Comparison of ENCODE assay signal across 7 mouse cellular contexts in genomic region chr6:66910493-66911435, GRCm38 (mm10). TPM values are rescaled to one million over a fixed set of nuclear protein-coding genes. Genes with fewer than 3 reads are reported as not detected.
A peak's percentile ranks its signal among the peaks of the same experiment; 100 is the strongest.
DNase-seq lines count a peak whose midpoint lies in the region; ATAC-seq and TF ChIP-seq lines count a peak whose summit lies in the region.

No protein-coding gene starts in this region.

- peak; percentile 97 for ATAC-seq in kidney, postnatal 0 days (replicated peaks; ENCODE audit: low FRiP score, low read depth)

- peaks cover 32% of the 10 kb centered on the region for H3K4me1 ChIP-seq in embryonic fibroblast, embryonic 13.5 days (ENCODE audit: control insufficient read depth, insufficient read depth, low read length)
- H3K4me1 ChIP-seq in kidney, postnatal 0 days (replicated peaks; ENCODE audit: insufficient read depth, low read length): peaks cover 24% of the 10 kb centered on the region

- H3K4me2 ChIP-seq in kidney, postnatal 0 days (ENCODE audit: low read length): peak overlapping the region; percentile 19

- no peak for TF ChIP-seq CTCF in embryonic fibroblast, embryonic 13.5 days (IDR thresholded peaks at IDR 0.05; ENCODE audit: borderline replicate concordance, insufficient read depth, low read length)
- peak; percentile 49; the same call in 1 of the 2 replicates for TF ChIP-seq CTCF in kidney, postnatal 0 days (IDR thresholded peaks at IDR 0.05; ENCODE audit: low read depth)

- WGBS in kidney, postnatal 0 days: 27% methylated on average over 11 of the region's 11 CpGs

- no peaks in the 10 kb centered on the region for H3K27me3 ChIP-seq in kidney, postnatal 0 days (ENCODE audit: insufficient read depth, low read length)

- peak overlapping the region; percentile 90 for H3K27ac ChIP-seq in embryonic fibroblast, embryonic 13.5 days (ENCODE audit: insufficient read depth, low read length)
- peak overlapping the region; percentile 86 for H3K27ac ChIP-seq in kidney, postnatal 0 days

- peak; percentile 92 for DNase-seq in adipocyte (ENCODE audit: low spot score)
- peak; percentile 69 for DNase-seq in kidney, postnatal 0 days (ENCODE audit: low spot score)
- peak; percentile 40 to 58 for DNase-seq in lung, postnatal 4 days
- no peak for DNase-seq in left cerebral cortex, postnatal 4 days
- DNase-seq in cerebellum, adult 11 months: no peak
- no peak for DNase-seq in spleen, postnatal 4 days (ENCODE audit: low spot score in 2 of 2)

- TF ChIP-seq POLR2A in embryonic fibroblast, embryonic 13.5 days (IDR thresholded peaks at IDR 0.05; ENCODE audit: low read depth, low read length): no peak

- no peak overlapping the region for H3K9ac ChIP-seq in kidney, postnatal 0 days (ENCODE audit: low read depth, low read length)

- H3K4me3 ChIP-seq in embryonic fibroblast, embryonic 13.5 days (ENCODE audit: insufficient read depth, low read length): no peak overlapping the region
- no peak overlapping the region for H3K4me3 ChIP-seq in kidney, postnatal 0 days (replicated peaks; ENCODE audit: low read depth, low read length)

- intact Hi-C loops in left cerebral cortex, postnatal 4 days (cut with DNase I): no loop called here

- no peaks in the 10 kb centered on the region for H3K36me3 ChIP-seq in kidney, postnatal 0 days (ENCODE audit: insufficient read depth, low read length)

- H3K9me3 ChIP-seq in kidney, postnatal 0 days (replicated peaks; ENCODE audit: low read length): no peaks in the 10 kb centered on the region

RNA-seq across cellular contexts. Expression of gene Gng12, which starts 14.6 kb away (rescaled TPM):
- polyA plus RNA-seq in embryonic fibroblast, embryonic 13.5 days (2011; ENCODE audit: insufficient read length, low read depth, missing spikeins): 246 and 251 TPM in 2 replicates
- 144 and 152 TPM in 2 replicates for polyA plus RNA-seq in kidney, postnatal 0 days (2015; fragmentation: Nextera tagmentation; extraction: Ambion mirVana)
- 10 to 100 TPM; 49.1 to 54.0 TPM for total RNA-seq in left cerebral cortex, postnatal 4 days (2021)

Comparison
In these comparisons a context has a peak if more than half of its experiments do, and no peak if none do; other contexts are left out.
1. DNase-seq: peak in adipocyte (single experiment), kidney, postnatal 0 days (single experiment) and lung, postnatal 4 days (2 of 2); none in left cerebral cortex, postnatal 4 days (single experiment), cerebellum, adult 11 months (single experiment) and spleen, postnatal 4 days (0 of 2).